Mouse (Mus musculus): ENCODE measurements around the gene Adamts7. TPM values are rescaled to one million over a fixed set of nuclear protein-coding genes. Genes with fewer than 3 reads are reported as not detected.

Gene Adamts7
- polyA plus RNA-seq, 1 experiment = 9.8 TPM

GRCm38 (mm10) chr9:90250964-90251750 lies 88.3 kb downstream of the Adamts7 start:
- no peak for TF ChIP-seq FOSL1 (IDR thresholded peaks at IDR 0.05; ENCODE audit: insufficient read depth, low read length, poor library complexity, severe bottlenecking)
- TF ChIP-seq CEBPB (IDR thresholded peaks at IDR 0.05; ENCODE audit: low read depth) = no peak
- no peak for TF ChIP-seq MYOG (IDR thresholded peaks at IDR 0.05; ENCODE audit: control insufficient read depth, extremely low read depth, insufficient read length)
- no peak for TF ChIP-seq MAX (IDR thresholded peaks at IDR 0.05)
- TF ChIP-seq USF1 (IDR thresholded peaks at IDR 0.05; ENCODE audit: low read depth) = no peak
- H3K79me3 ChIP-seq (ENCODE audit: low read depth) = no peaks in the 10 kb centered on the region

GRCm38 (mm10) chr9:90253181-90253580 lies 90.3 kb downstream of the Adamts7 start:
- no peaks in the 10 kb centered on the region for H3K27me3 ChIP-seq (ENCODE audit: control insufficient read depth, insufficient read depth, insufficient read length)
- TF ChIP-seq USF1 (IDR thresholded peaks at IDR 0.05; ENCODE audit: low read depth) = no peak
- no peak for TF ChIP-seq MAX (IDR thresholded peaks at IDR 0.05)
- TF ChIP-seq MYOD1 (IDR thresholded peaks at IDR 0.05; ENCODE audit: control insufficient read depth, insufficient read length, low read depth) = no peak
- no peak for TF ChIP-seq CTCF (IDR thresholded peaks at IDR 0.05; ENCODE audit: control insufficient read depth, insufficient read depth, insufficient read length)
- TF ChIP-seq CEBPB (IDR thresholded peaks at IDR 0.05; ENCODE audit: low read depth) = no peak
- no peak for TF ChIP-seq MYOG (IDR thresholded peaks at IDR 0.05; ENCODE audit: control insufficient read depth, extremely low read depth, insufficient read length)
- no peak for TF ChIP-seq FOSL1 (IDR thresholded peaks at IDR 0.05; ENCODE audit: insufficient read depth, low read length, poor library complexity, severe bottlenecking)

More at GRCm38 (mm10) chr9:90250964-90251750, 88.3 kb downstream of the Adamts7 start:
- Histone ChIP-seq H3K36me3 (ENCODE audit: control insufficient read depth, insufficient read depth) (no peaks in the 10 kb centered on the region), H3K27me3 (ENCODE audit: control insufficient read depth, insufficient read depth, insufficient read length) (no peaks in the 10 kb centered on the region), H3K79me2 (ENCODE audit: control insufficient read depth, insufficient read depth) (no peaks in the 10 kb centered on the region), H3K4me3 (ENCODE audit: insufficient read depth, poor library complexity, severe bottlenecking) (no peak overlapping the region), H3ac (ENCODE audit: control insufficient read depth, insufficient read length, low read depth) (no peak overlapping the region)

GRCm38 (mm10) chr9:90255844-90256405 lies 93.1 kb downstream of the Adamts7 start:
- Histone ChIP-seq H3ac (ENCODE audit: control insufficient read depth, insufficient read length, low read depth) (no peak overlapping the region), H3K79me3 (ENCODE audit: low read depth) (no peaks in the 10 kb centered on the region), H3K36me3 (ENCODE audit: control insufficient read depth, insufficient read depth) (no peaks in the 10 kb centered on the region), H3K27me3 (ENCODE audit: control insufficient read depth, insufficient read depth, insufficient read length) (no peaks in the 10 kb centered on the region), H3K4me3 (ENCODE audit: insufficient read depth, poor library complexity, severe bottlenecking) (no peak overlapping the region), H3K79me2 (ENCODE audit: control insufficient read depth, insufficient read depth) (no peaks in the 10 kb centered on the region)
- TF ChIP-seq CEBPB (IDR thresholded peaks at IDR 0.05; ENCODE audit: low read depth) (no peak), MYOD1 (IDR thresholded peaks at IDR 0.05; ENCODE audit: control insufficient read depth, insufficient read length, low read depth) (no peak), MAX (IDR thresholded peaks at IDR 0.05) (no peak), USF1 (IDR thresholded peaks at IDR 0.05; ENCODE audit: low read depth) (no peak), MYOG (IDR thresholded peaks at IDR 0.05; ENCODE audit: control insufficient read depth, extremely low read depth, insufficient read length) (no peak), FOSL1 (IDR thresholded peaks at IDR 0.05; ENCODE audit: insufficient read depth, low read length, poor library complexity, severe bottlenecking) (no peak), CTCF (IDR thresholded peaks at IDR 0.05; ENCODE audit: control insufficient read depth, insufficient read depth, insufficient read length) (no peak)

More at GRCm38 (mm10) chr9:90253181-90253580, 90.3 kb downstream of the Adamts7 start:
- Histone ChIP-seq H3K4me3 (ENCODE audit: insufficient read depth, poor library complexity, severe bottlenecking) (no peak overlapping the region), H3K79me2 (ENCODE audit: control insufficient read depth, insufficient read depth) (no peaks in the 10 kb centered on the region), H3ac (ENCODE audit: control insufficient read depth, insufficient read length, low read depth) (no peak overlapping the region), H3K36me3 (ENCODE audit: control insufficient read depth, insufficient read depth) (no peaks in the 10 kb centered on the region), H3K79me3 (ENCODE audit: low read depth) (no peaks in the 10 kb centered on the region)

GRCm38 (mm10) chr9:90257220-90257619 lies 94.4 kb downstream of the Adamts7 start:
- Histone ChIP-seq H3K79me3 (ENCODE audit: low read depth) (no peaks in the 10 kb centered on the region), H3K4me3 (ENCODE audit: insufficient read depth, poor library complexity, severe bottlenecking) (no peak overlapping the region), H3ac (ENCODE audit: control insufficient read depth, insufficient read length, low read depth) (no peak overlapping the region), H3K27me3 (ENCODE audit: control insufficient read depth, insufficient read depth, insufficient read length) (no peaks in the 10 kb centered on the region), H3K79me2 (ENCODE audit: control insufficient read depth, insufficient read depth) (no peaks in the 10 kb centered on the region), H3K36me3 (ENCODE audit: control insufficient read depth, insufficient read depth) (no peaks in the 10 kb centered on the region)
- TF ChIP-seq CTCF (IDR thresholded peaks at IDR 0.05; ENCODE audit: control insufficient read depth, insufficient read depth, insufficient read length) = no peak
- TF ChIP-seq MAX (IDR thresholded peaks at IDR 0.05) = no peak
- no peak for TF ChIP-seq MYOG (IDR thresholded peaks at IDR 0.05; ENCODE audit: control insufficient read depth, extremely low read depth, insufficient read length)
- no peak for TF ChIP-seq MYOD1 (IDR thresholded peaks at IDR 0.05; ENCODE audit: control insufficient read depth, insufficient read length, low read depth)
- no peak for TF ChIP-seq FOSL1 (IDR thresholded peaks at IDR 0.05; ENCODE audit: insufficient read depth, low read length, poor library complexity, severe bottlenecking)
- TF ChIP-seq USF1 (IDR thresholded peaks at IDR 0.05; ENCODE audit: low read depth) = no peak
- no peak for TF ChIP-seq CEBPB (IDR thresholded peaks at IDR 0.05; ENCODE audit: low read depth)

Other genes starting within 250 kb of the Adamts7 start
- 4.0 TPM for gene Ctsh, start 108.9 kb upstream of the Adamts7 start, polyA plus RNA-seq (2012; fragmentation: generic; extraction: Trizol)
- gene Morf4l1, start 48.3 kb upstream of the Adamts7 start, polyA plus RNA-seq (2012; fragmentation: generic; extraction: Trizol) = 151 TPM
- 6.7 TPM for gene Tbc1d2b, start 107.7 kb downstream of the Adamts7 start, polyA plus RNA-seq (2012; fragmentation: generic; extraction: Trizol)

All from C2C12 (cell line).